Mouse (Mus musculus): Measurements from ENCODE around the gene Tspan14. TPM values are rescaled to one million over a fixed set of nuclear protein-coding genes. Genes with fewer than 3 reads are reported as not detected.
A peak's percentile ranks its signal among the peaks of the same experiment; 100 is the strongest.

Gene Tspan14
- polyA plus RNA-seq, 1 experiment from 2014 or later: 104 TPM

DNA sequence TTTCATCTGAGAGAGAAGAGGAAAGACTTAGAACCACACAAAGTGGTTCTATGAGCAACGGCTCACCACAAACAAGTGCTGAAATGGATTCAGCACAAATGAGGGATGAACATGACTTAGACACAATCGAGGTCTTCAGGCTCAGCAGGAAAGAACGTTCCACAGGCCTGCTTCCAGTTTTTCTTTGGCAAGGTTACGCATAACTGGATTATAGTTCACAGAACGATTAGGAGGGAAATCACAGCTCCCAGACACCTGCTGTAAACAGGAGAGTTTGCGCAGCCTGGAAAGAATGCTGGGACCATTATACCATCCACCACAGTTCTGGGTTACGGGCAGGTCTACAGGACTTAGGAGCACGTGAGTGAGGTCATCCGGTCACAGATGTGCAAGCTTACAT lies 39.1 kb upstream of the Tspan14 start:
- 75% methylated on average over 9 of the region's 9 CpGs for WGBS
- Histone ChIP-seq H3K36me3 (ENCODE audit: control insufficient read depth, insufficient read depth, low read length) (peaks cover 6% of the 10 kb centered on the region; the same call in 1 of the 2 replicates), H3K27ac (ENCODE audit: low read length) (no peak overlapping the region), H3K27me3 (ENCODE audit: control insufficient read depth, insufficient read depth, low read depth, low read length) (no peaks in the 10 kb centered on the region), H3K4me2 (ENCODE audit: low read depth, low read length) (no peak overlapping the region), H3K4me1 (replicated peaks; ENCODE audit: control insufficient read depth, insufficient read depth, low read length) (peaks cover 58% of the 10 kb centered on the region), H3K4me3 (ENCODE audit: low read length) (no peak overlapping the region), H3K9me3 (ENCODE audit: control insufficient read depth, low read length) (no peaks in the 10 kb centered on the region), H3K9ac (ENCODE audit: low read length) (no peak overlapping the region)
- ATAC-seq (ENCODE audit: low read depth): no peak

DNA sequence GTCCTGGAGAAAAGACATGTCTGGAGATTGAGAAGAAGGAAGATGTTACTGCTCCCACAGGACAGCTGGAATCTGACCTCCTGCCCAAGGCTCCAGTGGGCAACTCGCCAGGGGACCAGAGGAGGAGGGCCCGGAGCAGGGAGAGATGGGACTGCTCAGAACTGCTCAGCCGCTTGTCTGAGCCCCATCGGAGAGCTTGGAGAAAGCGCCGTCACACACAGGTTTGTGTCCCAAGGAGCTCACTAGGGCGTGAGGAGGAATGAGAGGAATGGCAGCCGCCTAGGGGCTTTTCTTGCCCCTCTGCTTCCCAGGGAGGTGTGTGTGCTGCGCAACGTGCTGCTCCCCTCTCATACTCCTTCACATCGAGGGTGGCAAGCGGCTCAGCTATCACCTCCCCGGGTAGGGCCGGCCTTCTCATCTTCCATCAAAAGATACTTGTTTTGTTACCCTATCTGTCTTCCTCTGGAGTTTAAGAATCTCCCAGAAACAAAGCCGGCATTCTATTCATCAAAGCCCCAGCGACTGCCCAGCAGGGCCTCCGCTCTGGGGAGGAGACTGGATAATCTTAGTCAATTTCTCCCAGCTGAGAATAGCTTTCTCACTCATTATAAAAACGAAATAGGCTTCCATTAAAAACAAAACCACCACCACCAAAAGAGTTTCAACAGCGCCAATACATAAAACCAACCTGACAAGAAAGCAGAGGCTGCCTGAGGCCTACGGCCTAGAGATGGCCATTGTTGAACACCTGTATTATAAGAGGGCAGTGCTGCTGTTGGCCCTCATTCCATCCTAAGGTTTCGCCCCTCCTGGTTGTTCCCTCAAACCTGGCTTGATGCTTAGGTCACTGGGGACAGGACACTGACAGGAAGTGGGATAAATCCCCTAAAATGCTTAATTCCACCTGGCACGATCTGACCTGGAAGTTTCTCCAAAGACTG lies 37.9 kb upstream of the Tspan14 start:
- H3K27ac ChIP-seq (ENCODE audit: low read length): peak overlapping the region; percentile 82
- WGBS: 25% methylated on average over 22 of the region's 22 CpGs
- H3K4me3 ChIP-seq (ENCODE audit: low read length): peak overlapping the region; percentile 38
- peak overlapping the region; percentile 50 for H3K4me2 ChIP-seq (ENCODE audit: low read depth, low read length)
- no peaks in the 10 kb centered on the region for H3K27me3 ChIP-seq (ENCODE audit: control insufficient read depth, insufficient read depth, low read depth, low read length)
- H3K36me3 ChIP-seq (ENCODE audit: control insufficient read depth, insufficient read depth, low read length): peaks cover 6% of the 10 kb centered on the region; the same call in 1 of the 2 replicates
- no peak for ATAC-seq (ENCODE audit: low read depth)
- no peaks in the 10 kb centered on the region for H3K9me3 ChIP-seq (ENCODE audit: control insufficient read depth, low read length)
- H3K4me1 ChIP-seq (replicated peaks; ENCODE audit: control insufficient read depth, insufficient read depth, low read length): peaks cover 58% of the 10 kb centered on the region
- peak overlapping the region; percentile 63 for H3K9ac ChIP-seq (ENCODE audit: low read length)

DNA sequence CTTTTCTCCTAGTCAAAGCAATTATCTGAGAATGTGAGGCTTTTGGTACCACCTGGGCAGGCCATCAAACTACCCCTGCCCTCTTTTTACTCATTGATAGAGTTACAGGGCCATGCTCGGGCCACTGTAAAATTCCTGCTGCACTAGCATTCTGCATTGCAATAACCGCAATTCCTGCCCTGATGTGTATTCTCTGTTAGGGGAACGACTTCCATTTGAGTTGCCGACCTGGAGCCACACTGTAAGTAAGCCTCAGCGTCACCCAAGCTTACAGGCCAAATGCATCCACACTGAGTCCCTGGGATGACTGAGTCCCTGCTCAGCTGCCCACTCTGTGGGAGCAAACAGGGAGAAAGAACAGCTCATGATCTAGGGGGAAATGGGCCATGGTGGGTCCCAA lies 35.0 kb upstream of the Tspan14 start:
- no peak overlapping the region for H3K9ac ChIP-seq (ENCODE audit: low read length)
- H3K27ac ChIP-seq (ENCODE audit: low read length): peak overlapping the region; percentile 62
- no peaks in the 10 kb centered on the region for H3K27me3 ChIP-seq (ENCODE audit: control insufficient read depth, insufficient read depth, low read depth, low read length)
- peaks cover 14% of the 10 kb centered on the region for H3K36me3 ChIP-seq (ENCODE audit: control insufficient read depth, insufficient read depth, low read length)
- H3K4me2 ChIP-seq (ENCODE audit: low read depth, low read length): no peak overlapping the region
- no peak overlapping the region for H3K4me3 ChIP-seq (ENCODE audit: low read length)
- WGBS: 83% methylated on average over 5 of the region's 5 CpGs
- no peak for ATAC-seq (ENCODE audit: low read depth)
- no peaks in the 10 kb centered on the region for H3K9me3 ChIP-seq (ENCODE audit: control insufficient read depth, low read length)
- H3K4me1 ChIP-seq (replicated peaks; ENCODE audit: control insufficient read depth, insufficient read depth, low read length): peaks cover 33% of the 10 kb centered on the region

DNA sequence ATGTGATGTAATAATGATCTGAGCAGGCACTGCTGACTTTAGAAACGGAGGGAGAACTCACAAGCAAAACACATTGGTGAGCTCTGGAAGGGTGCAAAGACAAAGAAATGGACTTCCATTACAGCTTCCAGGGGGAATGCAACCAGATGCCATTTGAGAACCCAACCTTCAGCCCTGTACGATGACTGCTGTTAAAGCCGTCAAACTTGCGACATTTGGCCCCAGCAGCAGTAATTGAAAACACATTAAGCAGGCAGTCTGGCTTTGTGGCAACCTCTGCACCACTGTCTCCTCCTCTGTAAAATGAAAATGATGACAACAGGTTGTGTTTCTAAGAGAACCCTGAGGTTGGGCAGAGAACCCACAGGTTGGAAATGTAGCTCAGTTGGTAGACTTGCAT lies 34.2 kb upstream of the Tspan14 start:
- Histone ChIP-seq H3K27ac (ENCODE audit: low read length) (no peak overlapping the region), H3K27me3 (ENCODE audit: control insufficient read depth, insufficient read depth, low read depth, low read length) (no peaks in the 10 kb centered on the region), H3K36me3 (ENCODE audit: control insufficient read depth, insufficient read depth, low read length) (peaks cover 14% of the 10 kb centered on the region), H3K4me1 (replicated peaks; ENCODE audit: control insufficient read depth, insufficient read depth, low read length) (peaks cover 25% of the 10 kb centered on the region), H3K4me3 (ENCODE audit: low read length) (no peak overlapping the region), H3K9ac (ENCODE audit: low read length) (no peak overlapping the region), H3K4me2 (ENCODE audit: low read depth, low read length) (no peak overlapping the region), H3K9me3 (ENCODE audit: control insufficient read depth, low read length) (no peaks in the 10 kb centered on the region)
- ATAC-seq (ENCODE audit: low read depth): no peak
- 75% methylated on average over 4 of the region's 4 CpGs for WGBS

DNA sequence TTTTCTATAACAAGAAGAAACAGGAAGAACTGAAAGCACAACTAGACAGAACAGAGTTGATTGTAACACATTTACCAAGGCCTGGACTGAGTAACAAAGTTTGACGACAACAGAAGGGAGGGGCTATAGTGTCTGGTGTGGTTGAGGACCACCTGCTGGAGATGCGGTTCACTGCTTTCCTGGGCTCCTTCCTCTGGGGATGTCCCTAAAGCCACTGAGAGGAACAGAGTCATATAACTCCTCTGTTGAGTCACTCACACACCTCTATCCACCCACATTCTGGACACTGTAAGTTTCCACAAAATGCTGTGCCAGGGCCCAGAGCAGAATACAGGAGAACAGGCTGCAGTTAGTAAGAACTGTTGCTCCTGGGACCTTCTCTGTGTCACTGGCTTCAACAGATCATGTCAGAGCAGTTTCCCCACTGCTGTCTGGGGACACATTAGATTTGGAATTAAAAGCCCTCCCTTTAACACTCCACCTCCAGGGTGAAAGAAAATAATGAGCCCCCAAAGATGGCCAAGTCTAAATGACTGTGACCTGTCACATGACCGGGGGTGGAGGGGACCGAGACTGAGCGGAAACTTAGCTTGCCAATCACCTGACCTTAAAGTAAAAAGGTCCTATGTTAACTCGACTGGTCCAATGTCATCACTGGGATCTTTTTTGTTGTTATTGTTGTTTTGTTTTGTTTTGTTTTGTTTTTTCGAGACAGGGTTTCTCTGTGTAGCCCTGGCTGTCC lies 33.5 kb upstream of the Tspan14 start:
- Histone ChIP-seq H3K4me2 (ENCODE audit: low read depth, low read length) (no peak overlapping the region), H3K4me3 (ENCODE audit: low read length) (no peak overlapping the region), H3K27ac (ENCODE audit: low read length) (no peak overlapping the region), H3K9me3 (ENCODE audit: control insufficient read depth, low read length) (no peaks in the 10 kb centered on the region), H3K9ac (ENCODE audit: low read length) (no peak overlapping the region), H3K27me3 (ENCODE audit: control insufficient read depth, insufficient read depth, low read depth, low read length) (no peaks in the 10 kb centered on the region), H3K4me1 (replicated peaks; ENCODE audit: control insufficient read depth, insufficient read depth, low read length) (peaks cover 18% of the 10 kb centered on the region), H3K36me3 (ENCODE audit: control insufficient read depth, insufficient read depth, low read length) (peaks cover 14% of the 10 kb centered on the region)
- 84% methylated on average over 7 of the region's 7 CpGs for WGBS
- ATAC-seq (ENCODE audit: low read depth): no peak

DNA sequence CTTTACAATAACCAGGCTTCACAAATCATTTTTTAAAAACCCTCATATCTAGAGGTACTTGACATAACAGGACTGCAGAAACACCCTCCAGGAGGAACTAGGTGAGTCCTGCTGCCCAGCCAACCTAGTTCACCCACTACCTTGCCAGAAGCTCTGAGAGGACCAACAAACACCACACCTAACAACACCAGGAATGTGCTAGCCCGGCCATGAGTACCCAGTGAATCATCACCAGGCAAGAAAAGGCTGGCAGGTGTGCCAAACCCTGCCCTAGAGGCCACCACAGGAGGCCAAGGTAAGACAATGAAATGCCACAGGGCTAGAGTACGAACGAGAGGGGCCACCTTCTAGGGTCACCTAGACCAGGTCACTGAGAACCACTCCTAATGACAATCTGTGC lies 29.6 kb upstream of the Tspan14 start:
- H3K9ac ChIP-seq (ENCODE audit: low read length): no peak overlapping the region
- 79% methylated on average over 3 of the region's 3 CpGs for WGBS
- no peak overlapping the region for H3K27ac ChIP-seq (ENCODE audit: low read length)
- H3K4me1 ChIP-seq (replicated peaks; ENCODE audit: control insufficient read depth, insufficient read depth, low read length): peaks cover 6% of the 10 kb centered on the region; the same call in 1 of the 2 replicates
- H3K4me2 ChIP-seq (ENCODE audit: low read depth, low read length): no peak overlapping the region
- H3K9me3 ChIP-seq (ENCODE audit: control insufficient read depth, low read length): no peaks in the 10 kb centered on the region
- H3K27me3 ChIP-seq (ENCODE audit: control insufficient read depth, insufficient read depth, low read depth, low read length): no peaks in the 10 kb centered on the region
- H3K4me3 ChIP-seq (ENCODE audit: low read length): no peak overlapping the region
- H3K36me3 ChIP-seq (ENCODE audit: control insufficient read depth, insufficient read depth, low read length): peaks cover 12% of the 10 kb centered on the region
- ATAC-seq (ENCODE audit: low read depth): 0 out of 2 replicates have a peak, but pooled peaks have one; percentile 18

DNA sequence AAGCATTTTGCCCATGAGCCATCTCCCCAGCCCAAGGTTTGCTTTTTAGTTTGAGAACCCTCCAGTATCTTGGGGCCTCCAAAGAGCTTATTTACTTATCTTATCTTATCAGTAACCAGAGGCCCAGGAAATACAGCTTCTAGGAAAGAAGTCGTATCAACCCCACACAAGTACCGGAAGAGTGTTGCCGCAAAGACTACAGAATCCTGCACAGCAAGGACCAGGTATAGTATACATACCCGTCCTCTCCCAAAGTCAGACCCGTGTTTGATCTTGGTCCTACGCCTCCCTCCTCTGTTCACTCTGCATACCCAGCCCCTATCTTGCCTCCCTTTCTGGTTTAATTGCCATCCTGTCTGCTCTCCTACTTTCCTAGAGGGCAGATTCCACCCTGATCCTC lies 25.9 kb upstream of the Tspan14 start:
- Histone ChIP-seq H3K4me2 (ENCODE audit: low read depth, low read length) (no peak overlapping the region), H3K4me1 (replicated peaks; ENCODE audit: control insufficient read depth, insufficient read depth, low read length) (peaks cover 6% of the 10 kb centered on the region; the same call in 1 of the 2 replicates), H3K4me3 (ENCODE audit: low read length) (no peak overlapping the region), H3K27ac (ENCODE audit: low read length) (peak overlapping the region; percentile 57), H3K9ac (ENCODE audit: low read length) (no peak overlapping the region), H3K27me3 (ENCODE audit: control insufficient read depth, insufficient read depth, low read depth, low read length) (no peaks in the 10 kb centered on the region), H3K36me3 (ENCODE audit: control insufficient read depth, insufficient read depth, low read length) (peaks cover 7% of the 10 kb centered on the region), H3K9me3 (ENCODE audit: control insufficient read depth, low read length) (no peaks in the 10 kb centered on the region)
- ATAC-seq (ENCODE audit: low read depth): peak; percentile 73
- WGBS: 33% methylated on average over 6 of the region's 6 CpGs

DNA sequence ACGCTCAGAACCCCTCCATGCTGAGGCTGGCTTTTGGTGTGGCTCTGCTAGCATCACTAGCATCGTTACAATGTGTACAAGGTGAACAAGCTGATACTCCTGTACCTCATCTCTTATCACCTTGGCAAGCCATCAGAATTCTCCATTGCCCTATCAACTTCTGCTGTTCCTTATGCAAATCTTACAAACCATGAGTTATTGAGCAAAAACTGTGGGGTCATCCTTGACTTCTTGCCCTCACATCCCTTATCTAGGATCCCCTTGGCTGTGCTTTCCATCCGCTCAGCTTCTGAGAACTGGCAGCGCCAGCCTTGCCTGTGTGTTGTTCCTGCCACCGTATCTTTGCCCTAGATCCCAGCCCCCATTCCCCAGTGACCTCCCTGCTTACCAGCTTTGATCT lies 22.2 kb upstream of the Tspan14 start:
- H3K27me3 ChIP-seq (ENCODE audit: control insufficient read depth, insufficient read depth, low read depth, low read length): no peaks in the 10 kb centered on the region
- 0 out of 2 replicates have a peak, but pooled peaks cover 2% of the 10 kb centered on the region for H3K36me3 ChIP-seq (ENCODE audit: control insufficient read depth, insufficient read depth, low read length)
- no peaks in the 10 kb centered on the region for H3K9me3 ChIP-seq (ENCODE audit: control insufficient read depth, low read length)
- no peak overlapping the region for H3K4me3 ChIP-seq (ENCODE audit: low read length)
- no peak overlapping the region for H3K4me2 ChIP-seq (ENCODE audit: low read depth, low read length)
- no peak for ATAC-seq (ENCODE audit: low read depth)
- H3K4me1 ChIP-seq (replicated peaks; ENCODE audit: control insufficient read depth, insufficient read depth, low read length): peaks cover 6% of the 10 kb centered on the region; the same call in 1 of the 2 replicates
- H3K9ac ChIP-seq (ENCODE audit: low read length): no peak overlapping the region
- H3K27ac ChIP-seq (ENCODE audit: low read length): no peak overlapping the region
- 79% methylated on average over 5 of the region's 5 CpGs for WGBS

DNA sequence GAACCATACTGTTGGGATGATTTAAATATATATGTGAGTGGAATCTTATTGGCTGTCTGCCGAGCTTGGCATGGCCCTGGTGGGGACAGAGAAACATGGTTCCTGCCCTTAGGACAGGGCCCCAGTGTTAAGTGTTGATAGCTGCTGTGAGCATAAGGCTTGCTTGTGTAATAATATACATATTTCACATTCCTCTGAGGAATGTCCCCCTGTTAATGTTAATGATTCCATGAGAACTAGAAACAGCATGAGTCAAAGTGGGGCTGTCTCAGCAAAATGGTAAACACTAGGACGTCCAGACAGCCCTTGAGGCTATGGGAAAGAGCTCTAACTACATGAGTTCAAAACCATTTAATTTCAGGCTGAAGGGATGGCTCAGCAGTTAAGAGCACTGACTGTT lies 20.6 kb upstream of the Tspan14 start:
- ATAC-seq (ENCODE audit: low read depth): peak; percentile 84
- Histone ChIP-seq H3K4me3 (ENCODE audit: low read length) (no peak overlapping the region), H3K4me2 (ENCODE audit: low read depth, low read length) (no peak overlapping the region), H3K36me3 (ENCODE audit: control insufficient read depth, insufficient read depth, low read length) (no peaks in the 10 kb centered on the region), H3K27ac (ENCODE audit: low read length) (no peak overlapping the region), H3K27me3 (ENCODE audit: control insufficient read depth, insufficient read depth, low read depth, low read length) (no peaks in the 10 kb centered on the region), H3K4me1 (replicated peaks; ENCODE audit: control insufficient read depth, insufficient read depth, low read length) (peaks cover 4% of the 10 kb centered on the region; the same call in 1 of the 2 replicates), H3K9ac (ENCODE audit: low read length) (no peak overlapping the region), H3K9me3 (ENCODE audit: control insufficient read depth, low read length) (no peaks in the 10 kb centered on the region)
- WGBS: 44% methylated on average over 2 of the region's 2 CpGs
